Mouse (Mus musculus) CH12.LX (cell line): ENCODE results near the gene Rtp1.

ENCODE experiments used
- E2F4 ChIP-seq: IDR thresholded peaks from 2 replicates; pipeline ENCODE4 v1.6.1; 2011; ENCODE audit warnings: low read depth, low read length, improper control_type of control experiment; ENCODE audit not compliant: insufficient replicate concordance
- JUN ChIP-seq: IDR thresholded peaks from 2 replicates; pipeline ENCODE4 v1.6.1; 2011; ENCODE audit warnings: low read depth, mild to moderate bottlenecking, low read length, improper control_type of control experiment, moderate library complexity; ENCODE audit not compliant: insufficient read depth
- MAZ ChIP-seq: IDR thresholded peaks from 2 replicates; pipeline ENCODE4 v1.6.1; 2012; ENCODE audit warnings: low read depth, mild to moderate bottlenecking, inconsistent platforms, low read length, improper control_type of control experiment, moderate library complexity
- POLR2AphosphoS2 ChIP-seq: IDR thresholded peaks from 2 replicates; pipeline ENCODE4 v1.6.1; 2011; ENCODE audit warnings: low read depth, low read length, improper control_type of control experiment

DNA sequence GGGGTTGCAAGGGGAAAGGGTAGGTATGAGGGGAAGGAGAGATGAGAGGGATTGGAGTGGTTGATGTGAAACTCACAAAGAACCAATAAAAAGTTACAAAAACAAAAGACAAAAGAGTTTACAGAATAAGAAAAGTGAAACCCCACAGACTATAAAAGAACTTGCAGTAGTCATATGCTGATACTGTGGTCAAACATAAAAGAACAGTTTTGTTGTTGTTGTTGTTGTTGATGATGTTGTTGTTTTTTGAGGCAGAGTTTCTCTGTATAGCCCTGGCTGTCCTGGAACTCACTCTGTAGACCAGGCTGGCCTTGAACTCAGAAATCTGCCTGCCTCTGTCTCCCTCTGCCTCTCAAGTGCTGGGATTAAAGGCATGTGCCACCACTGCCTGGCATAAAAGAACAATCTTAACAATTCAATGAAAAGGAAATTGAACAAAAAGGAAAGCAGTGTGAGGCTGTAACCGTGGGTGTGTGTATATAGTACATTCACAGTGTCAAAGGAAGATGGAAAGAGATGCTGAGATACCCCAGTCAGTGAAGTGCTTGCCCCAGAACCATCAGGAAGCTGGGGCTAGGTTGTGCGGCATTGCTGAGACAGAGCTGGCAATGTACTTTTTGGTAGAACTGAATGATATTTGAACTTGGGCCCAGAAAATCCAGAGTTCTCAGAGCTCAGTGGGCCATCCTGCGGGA, 49.2 kb upstream of the Rtp1 start:
- TF ChIP-seq E2F4, result no peak
- TF ChIP-seq MAZ, result no peak
- TF ChIP-seq POLR2AphosphoS2, result no peak
- TF ChIP-seq JUN, result no peak
